Mouse (Mus musculus): ENCODE measurements around the gene Sptbn2.

DNA sequence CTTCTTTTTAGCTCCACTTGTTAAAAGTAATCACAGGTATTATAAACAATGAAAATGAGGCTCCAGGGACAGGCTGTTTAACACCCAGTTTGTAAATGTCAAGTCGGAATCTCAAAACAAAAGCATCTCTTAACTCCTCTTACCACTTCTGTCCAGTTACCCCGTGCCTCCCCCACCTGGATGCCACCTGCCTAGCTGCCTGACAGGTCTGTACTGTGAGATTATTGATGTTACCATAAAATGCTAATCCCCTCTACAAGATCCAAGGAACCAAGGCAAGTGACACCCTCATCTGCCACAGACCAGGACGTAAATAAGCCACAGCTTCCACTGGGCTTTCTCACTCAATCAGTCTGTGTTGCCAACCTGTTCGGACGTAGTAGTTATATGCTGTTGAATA is 11.1 kb upstream of the Sptbn2 start:
- no peak for TF ChIP-seq POLR2A (IDR thresholded peaks at IDR 0.05; ENCODE audit: control insufficient read depth, extremely low read depth, insufficient read depth, low read length, poor library complexity)
- TF ChIP-seq CTCF (IDR thresholded peaks at IDR 0.05; ENCODE audit: borderline replicate concordance, control insufficient read depth, extremely low read depth, insufficient read depth, low read length, poor library complexity): no peak
